Mouse (Mus musculus) lung, postnatal 0 days (tissue): Measurements from ENCODE around the gene Nt5dc3.

Experiments used
- CTCF ChIP-seq: IDR thresholded peaks from 2 replicates; pipeline ENCODE4 v1.5.1; 2016; ENCODE audit warnings: antibody characterized with exemption, mild to moderate bottlenecking
- EP300 ChIP-seq: IDR thresholded peaks from 2 replicates; pipeline ENCODE4 v1.6.1; 2016; ENCODE audit warnings: antibody characterized with exemption, mild to moderate bottlenecking, control low read depth

DNA sequence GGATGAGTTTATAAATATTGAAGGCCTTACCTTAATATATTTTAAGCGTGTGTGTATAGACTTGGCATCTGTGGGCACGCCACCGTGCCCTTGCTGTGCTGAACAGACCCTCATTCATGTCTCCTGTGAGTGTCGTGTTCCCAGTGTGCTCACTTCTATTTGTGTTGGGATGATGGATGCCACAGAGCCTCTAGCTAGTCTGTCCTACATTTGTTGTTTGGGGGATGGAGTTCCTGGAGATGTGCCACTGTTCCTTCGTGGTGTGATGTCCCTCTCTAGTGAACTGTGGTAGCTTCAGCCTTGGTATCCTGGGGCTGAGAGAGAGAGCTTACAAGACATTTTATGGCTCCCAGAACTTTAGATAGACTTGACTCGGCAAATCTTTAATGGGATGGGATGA lies 60.0 kb downstream of the Nt5dc3 start:
- TF ChIP-seq CTCF (no peak), EP300 (no peak)
